Mouse (Mus musculus) frontal cortex, postnatal 36 days (tissue): ENCODE measurements at regions not wholly inside any gene's neighbourhood (a gene's known extent, or its start where the extent isn't known, plus 50 kb on each side); places are given as distances from the start of the nearest gene placed in this dataset.

Experiments used
- DNase-seq, 2 experiments: peaks; one replicate each; pipeline ENCODE4 v3.0.0; 2022; ENCODE audit warnings: low spot score in 2 of 2

GRCm38 (mm10) chr5:33548800-33549199 is 80.6 kb downstream of the Fam53a start:
- DNase-seq: no peak

- DNase-seq: peak; percentile 45 to 54
Measured at GRCm38 (mm10) chr5:33543372-33543771, 86.1 kb downstream of the Fam53a start.

GRCm38 (mm10) chr5:33542643-33543042 is 86.8 kb downstream of the Fam53a start:
- no peak for DNase-seq

GRCm38 (mm10) chr5:33542000-33542554 is 87.4 kb downstream of the Fam53a start:
- no peak for DNase-seq

GRCm38 (mm10) chr5:33540259-33540658 is 89.2 kb downstream of the Fam53a start:
- DNase-seq: no peak

GRCm38 (mm10) chr5:33537429-33537828 is 92.0 kb downstream of the Fam53a start:
- DNase-seq: no peak

GRCm38 (mm10) chr5:33537017-33537416 is 92.4 kb downstream of the Fam53a start:
- no peak for DNase-seq

GRCm38 (mm10) chr5:33536261-33536660 is 93.2 kb downstream of the Fam53a start:
- no peak for DNase-seq

- no peak for DNase-seq
Measured at GRCm38 (mm10) chr5:33535145-33536010, 94.1 kb downstream of the Fam53a start.

GRCm38 (mm10) chr5:33534345-33534744 is 95.1 kb downstream of the Fam53a start:
- no peak for DNase-seq

GRCm38 (mm10) chr5:33533185-33533584 is 96.2 kb downstream of the Fam53a start:
- DNase-seq: no peak

GRCm38 (mm10) chr5:33531263-33531662 is 97.5 kb upstream of the Nkx1-1 start:
- DNase-seq: no peak

GRCm38 (mm10) chr5:33529771-33530170 is 96.0 kb upstream of the Nkx1-1 start:
- DNase-seq: no peak

GRCm38 (mm10) chr5:33528971-33529670 is 95.3 kb upstream of the Nkx1-1 start:
- no peak for DNase-seq

- DNase-seq: no peak
Measured at GRCm38 (mm10) chr5:33527750-33528149, 94.0 kb upstream of the Nkx1-1 start.

- no peak for DNase-seq
Measured at GRCm38 (mm10) chr5:33527316-33527715, 93.5 kb upstream of the Nkx1-1 start.

GRCm38 (mm10) chr5:33521951-33522742 is 88.4 kb upstream of the Nkx1-1 start:
- no peak for DNase-seq

GRCm38 (mm10) chr5:33520856-33521255 is 87.1 kb upstream of the Nkx1-1 start:
- DNase-seq: no peak

- DNase-seq: no peak
Measured at GRCm38 (mm10) chr5:33519394-33519793, 85.6 kb upstream of the Nkx1-1 start.

- no peak for DNase-seq
Measured at GRCm38 (mm10) chr5:33518860-33519259, 85.1 kb upstream of the Nkx1-1 start.

GRCm38 (mm10) chr5:33517625-33518024 is 83.8 kb upstream of the Nkx1-1 start:
- no peak for DNase-seq

GRCm38 (mm10) chr5:33516211-33516610 is 82.4 kb upstream of the Nkx1-1 start:
- no peak for DNase-seq
